Mouse (Mus musculus) gastrocnemius, postnatal 10 days (tissue): ENCODE results near the gene Prdm11. TPM values are rescaled to one million over a fixed set of nuclear protein-coding genes. Genes with fewer than 3 reads are reported as not detected.

Experiments
- DNase-seq: peaks from one replicate; pipeline ENCODE4 v3.0.0; 2021; ENCODE audit warnings: mixed read lengths
- total RNA-seq, 2 experiments: library from RNA; stranded (reverse); gene quantifications; 2 replicates each; pipeline ENCODE4 v1.2.3; 2021

Gene Prdm11
- total RNA-seq, 2 experiments from 2014 or later, result 3.2 to 3.4 TPM

DNA sequence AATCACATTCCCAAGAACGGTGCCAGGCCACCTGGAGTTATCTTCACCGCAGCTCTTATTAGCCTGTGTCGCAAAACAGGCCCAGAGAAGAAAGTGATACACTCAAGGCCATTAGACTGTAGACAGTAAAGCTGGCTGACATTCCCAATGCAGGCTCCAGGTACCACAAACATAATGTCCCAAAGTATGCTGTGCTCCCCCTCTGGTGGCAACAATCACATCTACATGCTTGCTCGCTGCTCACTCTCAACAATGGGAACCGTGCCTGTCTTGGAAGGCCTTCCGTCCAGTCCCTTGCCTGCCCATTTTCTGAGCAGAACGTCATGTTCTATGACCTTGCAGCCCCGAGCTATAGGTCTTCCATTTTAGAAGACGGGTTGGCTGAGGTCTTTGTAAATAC, 34.0 kb downstream of the Prdm11 start:
- DNase-seq, result no peak

DNA sequence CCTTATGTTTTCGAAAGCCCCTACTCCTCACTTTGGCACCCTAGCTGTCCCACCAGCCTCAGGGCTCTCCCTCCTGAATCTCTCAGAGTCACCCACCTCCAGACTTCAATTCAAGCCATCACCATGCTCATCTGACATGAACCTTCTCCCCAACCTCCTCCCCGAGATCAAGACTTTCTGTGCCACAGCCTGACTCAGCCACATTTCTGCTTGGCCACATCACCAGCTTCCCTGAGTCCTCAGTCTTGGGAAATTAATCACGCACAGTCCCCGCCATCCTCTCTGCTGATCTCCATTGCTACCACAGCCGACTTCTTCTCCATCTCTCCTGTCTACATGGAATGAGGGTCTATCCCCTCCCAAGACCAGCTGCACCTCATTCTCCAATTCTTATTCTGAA, 34.5 kb downstream of the Prdm11 start:
- DNase-seq, result no peak

GRCm38 (mm10) chr2:93007967-93008685, 37.8 kb downstream of the Prdm11 start:
- no peak for DNase-seq

DNA sequence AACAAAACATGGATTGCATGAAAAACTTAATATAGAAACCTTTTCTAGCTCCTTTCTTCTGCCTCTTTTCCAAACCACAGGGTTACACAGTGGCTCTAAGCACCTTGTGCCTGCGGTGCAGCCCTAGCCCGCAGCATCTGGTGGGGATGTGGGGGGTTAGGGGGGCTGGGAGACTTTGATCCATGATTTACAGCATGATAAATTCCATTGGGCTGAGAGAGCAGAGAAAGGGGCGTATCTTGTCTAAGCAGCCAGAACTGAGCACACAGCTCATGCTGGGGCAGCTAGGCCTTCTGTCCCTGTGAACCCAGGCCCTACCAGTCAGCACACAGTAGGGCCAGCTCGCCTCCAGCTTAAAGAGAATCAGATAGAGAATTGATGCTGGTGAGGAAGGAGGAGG, 40.9 kb downstream of the Prdm11 start:
- no peak for DNase-seq

DNA sequence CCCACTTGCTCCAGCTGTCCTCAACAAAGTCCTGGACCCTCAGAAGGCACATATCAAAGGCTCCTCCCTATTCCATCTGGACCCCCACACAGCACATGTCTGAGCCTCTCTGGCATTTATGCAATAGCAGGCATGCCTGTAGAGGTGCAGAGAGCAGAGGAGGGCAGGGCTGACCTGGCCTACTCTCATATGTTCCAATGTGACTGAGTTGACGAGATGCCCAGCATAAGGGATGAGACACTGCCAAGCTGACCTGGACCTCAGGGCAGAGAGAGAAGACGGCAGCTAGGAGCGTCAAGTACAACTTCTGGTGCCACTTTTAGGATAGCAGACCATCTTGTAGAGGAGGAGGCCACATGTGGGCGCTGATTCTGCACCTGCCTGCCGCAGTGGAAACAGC, 54.0 kb downstream of the Prdm11 start:
- no peak for DNase-seq

- DNase-seq, result no peak
Observed at GRCm38 (mm10) chr2:92989593-92989992, 56.4 kb downstream of the Prdm11 start.

- peak; percentile 71 for DNase-seq
Observed at GRCm38 (mm10) chr2:92987901-92988631, 57.9 kb downstream of the Prdm11 start.

DNA sequence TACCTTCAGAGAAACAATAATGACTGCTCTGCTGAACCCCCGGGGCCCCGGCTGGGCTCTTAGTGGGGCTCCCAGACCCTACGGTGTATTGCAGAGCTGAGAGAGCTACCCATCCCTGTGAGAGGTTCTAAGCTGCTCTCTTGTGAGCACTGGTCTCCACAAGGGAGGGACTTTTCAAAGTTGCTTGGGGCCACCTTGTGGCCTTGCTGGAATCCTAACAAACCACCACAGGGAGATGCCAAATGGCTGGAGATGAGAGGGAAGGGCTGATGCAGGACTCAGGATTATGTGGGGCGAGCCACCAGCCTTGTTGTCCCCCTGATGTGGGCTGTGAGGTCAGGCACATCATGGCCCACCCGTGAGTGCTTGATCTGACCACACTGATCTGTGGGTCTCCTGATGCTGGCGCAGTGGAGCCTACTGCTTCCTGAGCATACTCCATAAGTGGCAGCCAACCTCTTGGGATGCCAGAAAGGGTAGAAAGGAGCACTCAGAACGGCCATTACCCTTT, 58.8 kb downstream of the Prdm11 start:
- no peak for DNase-seq

DNA sequence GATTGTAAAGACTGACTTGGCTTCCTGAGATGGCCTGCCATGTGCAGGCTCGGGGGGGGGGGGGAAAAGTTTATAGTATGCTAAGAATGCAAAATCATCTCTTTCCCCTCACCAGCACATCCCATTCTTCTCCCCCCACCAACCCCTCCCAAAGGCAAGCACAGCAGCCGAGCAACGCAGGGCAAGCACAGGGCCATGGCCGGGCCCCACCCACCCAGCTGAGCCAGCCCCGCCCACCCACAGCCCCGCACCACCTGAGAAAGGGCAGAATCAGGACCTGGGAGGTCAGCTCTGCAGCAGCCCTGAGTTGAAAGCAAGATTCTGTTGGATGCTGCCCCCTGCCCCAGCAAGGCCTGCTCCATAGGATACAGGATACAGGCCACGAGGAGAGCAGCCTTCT, 60.4 kb downstream of the Prdm11 start:
- no peak for DNase-seq

DNA sequence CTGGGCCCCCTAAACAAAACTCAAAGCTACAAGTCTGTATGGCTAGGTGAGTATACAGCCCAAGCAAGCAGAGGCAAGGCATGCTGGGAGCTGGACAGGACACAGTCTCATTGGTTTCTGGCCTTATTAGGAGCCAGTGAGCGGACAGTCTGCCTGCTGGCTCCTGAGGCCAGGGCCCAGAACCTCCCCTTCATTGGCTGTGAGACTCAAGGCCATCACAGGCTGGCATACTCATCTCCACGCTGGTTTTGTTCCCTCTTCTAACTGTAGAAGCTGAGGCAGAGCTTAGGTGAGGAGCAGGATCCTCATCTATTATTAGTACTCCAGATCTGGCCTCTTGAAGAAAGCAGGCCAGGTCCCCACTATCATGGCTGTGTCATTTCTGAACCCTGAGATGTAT, 60.8 kb downstream of the Prdm11 start:
- no peak for DNase-seq

- DNase-seq, result no peak
Observed at GRCm38 (mm10) chr2:92984321-92985108, 61.5 kb downstream of the Prdm11 start.

DNA sequence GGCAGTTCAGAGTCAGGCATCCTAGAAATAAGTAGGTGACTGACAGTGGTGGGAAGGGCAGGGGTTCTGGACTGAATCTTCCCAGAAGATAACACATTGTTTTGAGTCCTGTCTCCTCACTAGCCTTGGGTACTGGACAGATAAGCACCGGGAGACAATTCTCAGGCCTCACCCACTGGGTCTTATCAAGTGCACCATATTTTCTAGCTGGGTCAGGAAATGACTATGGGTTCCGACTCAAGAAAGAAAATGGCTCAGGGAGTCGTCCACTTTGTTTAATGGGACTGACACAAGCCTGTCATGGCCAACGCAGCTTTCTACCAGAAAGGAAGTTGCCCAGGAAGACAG, 62.7 kb downstream of the Prdm11 start:
- DNase-seq, result no peak

DNA sequence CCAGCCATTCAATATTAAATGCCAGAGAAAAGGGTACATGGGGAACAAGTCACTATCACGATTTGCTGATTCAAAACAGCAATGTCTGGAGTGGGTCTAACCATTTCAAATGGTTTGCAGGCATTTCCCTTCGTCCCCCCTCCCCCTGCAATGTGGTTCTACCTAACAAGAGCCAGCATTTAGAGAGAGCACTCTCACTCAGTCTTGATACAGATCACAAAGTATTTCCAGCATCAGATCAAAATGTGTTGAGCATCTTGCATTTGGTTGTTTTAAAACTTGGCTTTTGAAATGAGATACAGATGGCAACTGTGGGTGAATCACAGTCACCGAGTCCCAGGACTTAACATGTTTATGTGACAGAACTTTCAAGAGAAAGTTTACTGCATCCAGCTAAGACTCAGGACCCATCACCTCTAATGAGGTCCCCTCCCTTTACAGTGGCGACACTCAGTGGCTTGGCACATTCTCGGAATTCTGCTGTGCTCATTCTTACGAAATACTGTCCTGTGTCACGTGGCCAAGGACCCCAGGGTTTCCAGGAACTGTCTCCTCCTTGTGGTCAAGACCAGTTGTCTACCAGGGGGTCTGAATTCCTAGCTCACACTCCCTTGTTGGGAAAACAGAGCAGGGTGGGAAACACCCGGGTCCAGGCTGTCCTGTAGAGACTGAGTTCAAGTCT, 63.2 kb downstream of the Prdm11 start:
- DNase-seq, result no peak

DNA sequence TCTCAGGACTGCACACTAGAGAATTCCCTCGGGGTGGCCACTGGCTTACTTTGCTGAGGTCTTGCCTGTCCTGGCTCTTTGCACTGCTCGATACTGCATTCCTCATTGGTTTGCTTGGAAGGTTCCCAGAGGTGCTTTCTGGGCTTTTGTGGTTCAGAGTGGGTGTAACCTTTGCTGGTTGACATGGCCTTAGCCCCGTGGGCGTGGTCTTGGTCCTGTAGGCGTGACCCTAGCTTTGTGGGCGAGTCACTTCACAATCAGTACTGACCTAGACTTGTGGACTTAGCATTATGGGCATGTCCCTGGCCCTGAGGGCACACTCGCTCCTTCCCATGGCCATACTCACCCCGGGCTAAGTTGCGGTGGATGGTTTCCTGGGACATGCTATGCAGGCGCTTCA, 65.8 kb downstream of the Prdm11 start:
- no peak for DNase-seq

- DNase-seq, result no peak
Observed at GRCm38 (mm10) chr2:92975031-92975790, 70.8 kb downstream of the Prdm11 start.

GRCm38 (mm10) chr2:92973646-92974045, 72.3 kb downstream of the Prdm11 start:
- DNase-seq, result no peak

DNA sequence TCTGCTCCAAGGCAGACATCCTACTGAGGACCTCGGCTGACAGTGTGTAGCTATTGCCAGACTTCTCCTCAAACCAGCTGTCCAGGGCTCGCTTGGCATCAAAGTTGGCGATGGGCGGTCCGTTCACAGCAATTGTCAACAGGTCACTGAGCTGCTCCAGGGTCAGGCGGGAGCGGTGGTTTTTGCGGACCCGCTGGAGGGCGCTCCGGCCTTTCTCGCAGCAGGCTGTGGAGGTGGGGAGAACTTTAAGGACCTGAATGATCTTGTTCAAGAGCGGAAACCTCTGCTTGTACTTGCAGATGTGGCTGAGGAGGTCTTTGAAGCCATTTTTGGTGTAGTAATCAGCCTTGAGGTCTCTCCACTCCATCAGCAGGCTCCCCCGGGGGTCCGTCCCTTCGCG, 73.9 kb downstream of the Prdm11 start:
- no peak for DNase-seq

- no peak for DNase-seq
Observed at GRCm38 (mm10) chr2:92971536-92971935, 74.4 kb downstream of the Prdm11 start.

GRCm38 (mm10) chr2:92971069-92971468, 74.9 kb downstream of the Prdm11 start:
- no peak for DNase-seq

DNA sequence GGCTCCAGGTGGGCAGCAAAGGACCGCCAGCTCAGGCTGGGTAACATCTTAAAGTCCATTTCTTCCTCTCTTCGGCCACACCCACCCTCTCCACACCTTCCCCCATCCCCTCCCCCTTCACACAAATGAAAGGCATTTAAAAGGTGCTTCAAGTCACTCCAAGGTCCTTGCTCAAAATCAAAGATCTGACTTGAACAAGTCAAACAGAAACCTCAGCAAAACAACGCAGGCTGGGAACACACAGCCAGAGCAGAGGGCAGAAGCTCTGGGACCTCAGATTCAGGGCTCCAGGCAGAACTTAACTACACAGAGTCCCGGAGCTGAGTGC, 78.2 kb downstream of the Prdm11 start:
- DNase-seq, result no peak

DNA sequence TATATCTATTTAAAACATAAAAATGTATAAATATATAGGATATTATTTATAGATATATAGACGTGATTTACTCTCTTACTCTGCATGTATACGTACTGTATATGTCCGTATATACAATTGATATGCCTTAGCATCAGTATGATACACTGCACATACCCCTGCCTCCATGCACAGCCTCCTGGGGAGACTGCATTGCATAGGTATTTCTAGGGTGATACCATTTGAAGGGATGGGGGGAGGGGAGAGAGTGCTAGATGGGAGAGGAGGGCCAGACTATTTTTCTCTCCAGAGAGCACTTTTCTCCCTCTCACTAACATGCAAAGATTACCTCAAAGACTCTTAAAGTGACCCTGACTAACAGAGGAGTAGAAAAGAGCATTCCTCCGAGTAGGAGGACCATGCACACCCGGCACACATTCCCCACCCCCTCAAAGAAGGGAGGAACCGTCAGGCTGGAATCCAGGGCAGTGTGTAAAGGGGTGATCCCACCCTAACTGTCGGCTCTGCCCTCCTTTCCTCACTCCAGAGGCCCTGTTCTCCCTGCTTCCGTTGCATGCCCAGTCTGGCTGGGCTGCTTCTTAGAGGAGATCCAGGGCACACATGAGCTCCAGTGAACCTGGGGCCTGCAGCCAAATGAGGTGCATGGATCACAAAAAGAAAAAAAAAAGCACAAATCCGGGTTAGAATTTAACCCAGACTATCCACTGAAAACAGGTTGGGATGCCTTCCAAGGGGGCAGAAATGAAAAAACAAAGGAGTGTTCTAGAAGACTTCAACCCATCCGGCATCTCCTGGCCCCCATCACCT, 78.7 kb downstream of the Prdm11 start:
- no peak for DNase-seq
